Mouse (Mus musculus) kidney, adult 9 months (tissue): ENCODE measurements around the gene Skap1.
A peak's percentile ranks its signal among the peaks of the same experiment; 100 is the strongest.

Experiments used
- DNase-seq: peaks from one replicate; pipeline ENCODE4 v3.0.0; 2022

The Skap1 gene

DNA sequence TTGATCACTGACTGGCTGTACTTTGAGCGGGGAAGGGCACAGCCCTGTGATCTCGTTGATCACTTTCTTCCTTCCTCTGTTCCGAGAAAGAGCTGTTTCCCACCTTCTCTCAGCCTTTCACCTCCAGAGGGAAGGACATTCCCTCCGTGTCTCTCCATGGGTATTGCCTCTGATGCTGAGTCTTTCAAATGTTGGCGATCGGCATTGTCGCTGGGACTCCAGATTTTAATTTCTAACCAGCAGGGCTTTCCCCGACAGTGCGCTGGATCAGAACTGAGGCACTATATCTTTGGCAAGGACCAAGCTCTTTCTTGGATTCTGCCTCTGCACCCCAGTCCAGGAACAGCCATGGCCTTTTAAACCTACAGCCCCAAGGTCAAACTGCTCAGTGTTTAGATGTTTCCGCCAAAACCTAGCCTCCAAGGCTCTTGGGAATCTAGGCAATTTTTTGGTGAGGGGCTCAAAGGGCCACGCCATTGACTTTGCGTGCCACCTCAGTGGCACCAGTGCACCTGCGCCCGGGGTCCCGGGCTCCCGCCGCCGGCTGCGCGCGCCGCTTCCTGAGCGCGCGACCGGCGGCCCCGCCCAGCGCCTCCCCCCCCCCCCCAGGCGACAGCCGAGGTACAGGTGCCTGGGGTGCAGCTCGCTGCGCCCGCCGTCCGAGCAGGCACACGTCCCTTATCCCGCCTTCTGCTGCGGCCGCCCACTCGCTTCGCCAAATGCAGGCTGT is at the start of gene Skap1:
Skap1 (plus strand) TSS at position 608 of the 730 bp plus-strand sequence.
- DNase-seq: no peak

DNA sequence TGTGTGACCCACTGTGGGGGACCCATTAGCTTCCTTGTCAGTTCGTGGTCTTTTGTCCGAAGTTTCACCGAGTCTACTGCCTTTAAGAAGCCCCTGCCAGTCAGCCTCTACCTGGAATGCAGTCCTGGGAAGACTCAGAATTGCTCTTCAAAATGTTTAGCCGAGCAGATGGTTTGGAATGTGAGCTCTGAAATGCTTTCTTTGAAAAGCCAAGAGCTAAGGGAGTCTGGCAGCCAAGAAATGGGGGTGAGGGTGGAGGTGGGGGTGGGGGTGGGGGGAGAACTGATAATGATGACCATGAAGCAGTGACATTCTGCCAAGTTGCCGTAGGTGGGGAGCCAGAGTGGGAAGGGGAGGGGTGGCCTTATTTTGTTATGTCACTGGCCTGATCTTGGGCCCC is 43.3 kb upstream of the Skap1 start:
- DNase-seq: no peak

DNA sequence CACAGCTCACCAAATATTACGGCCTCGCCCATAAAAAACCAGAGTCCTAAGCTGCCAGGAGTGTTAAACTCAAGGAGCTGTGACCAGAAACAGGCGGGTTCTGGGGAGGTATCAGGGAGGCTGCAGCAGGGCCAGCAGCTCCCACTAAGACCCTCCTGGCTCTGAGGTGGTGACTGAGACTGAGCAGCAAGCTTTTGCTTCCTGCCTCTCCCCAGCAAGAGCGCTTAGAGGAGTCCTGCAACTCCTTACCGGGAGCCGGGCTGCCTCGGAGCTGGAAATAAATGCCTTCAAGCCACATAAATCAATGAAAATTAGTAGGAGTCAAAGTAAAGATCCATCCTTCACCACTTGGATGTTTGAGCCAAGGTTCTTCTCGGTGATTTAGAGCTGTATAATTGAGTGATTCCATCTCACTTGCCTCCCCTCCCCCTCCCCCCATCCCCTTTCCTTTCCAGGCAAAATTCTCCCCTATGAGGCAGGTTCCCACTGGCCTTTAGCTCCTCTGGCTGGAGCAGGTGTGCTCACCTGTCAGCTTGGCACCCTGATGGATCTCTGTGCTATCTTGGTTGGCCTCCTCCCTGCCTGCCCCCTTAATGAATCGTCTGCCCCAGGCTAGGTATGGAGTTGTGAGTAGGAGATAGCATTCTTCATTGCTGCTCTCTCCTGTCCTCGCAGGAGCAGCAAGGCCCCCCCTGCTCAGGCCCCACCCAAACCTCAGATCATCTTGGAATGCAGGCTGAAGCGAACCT is 42.7 kb upstream of the Skap1 start:
- no peak for DNase-seq

DNA sequence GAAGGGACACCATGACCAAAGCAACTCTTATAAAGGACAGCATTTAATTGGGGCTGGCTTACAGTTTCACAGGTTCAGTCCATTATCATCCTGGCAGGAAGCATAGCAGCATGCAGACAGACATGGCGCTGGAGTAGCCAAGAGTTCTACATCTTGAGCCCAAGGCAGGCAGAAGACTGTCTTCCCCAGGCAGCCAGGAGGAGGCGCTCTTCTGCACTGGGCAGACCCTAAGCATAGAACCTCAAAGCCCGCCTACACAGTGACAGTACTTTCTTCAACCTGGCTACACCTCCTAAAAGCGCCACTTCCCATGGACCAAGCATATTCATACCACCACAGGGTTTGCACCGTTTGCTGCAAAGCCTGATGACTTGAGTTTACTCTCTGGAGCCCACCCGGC is 39.2 kb upstream of the Skap1 start:
- no peak for DNase-seq

DNA sequence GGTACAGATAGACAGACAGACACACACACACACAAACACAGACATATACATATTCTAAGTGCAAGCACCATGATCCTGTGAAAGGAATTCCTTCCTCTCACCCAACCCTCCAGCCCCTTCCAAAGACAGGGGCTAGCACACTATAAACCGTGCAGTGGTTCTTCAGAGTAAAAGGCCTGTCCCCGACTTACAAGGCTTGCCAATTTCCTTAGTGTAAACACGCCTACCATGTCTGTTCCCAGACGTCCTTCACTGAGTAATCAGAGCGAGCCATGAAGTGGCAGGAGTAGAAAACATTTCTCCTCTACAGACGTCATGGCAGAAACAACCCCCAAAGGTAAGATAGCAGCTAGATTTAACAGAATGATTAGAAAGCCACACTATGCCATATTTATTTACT is 38.2 kb upstream of the Skap1 start:
- no peak for DNase-seq

DNA sequence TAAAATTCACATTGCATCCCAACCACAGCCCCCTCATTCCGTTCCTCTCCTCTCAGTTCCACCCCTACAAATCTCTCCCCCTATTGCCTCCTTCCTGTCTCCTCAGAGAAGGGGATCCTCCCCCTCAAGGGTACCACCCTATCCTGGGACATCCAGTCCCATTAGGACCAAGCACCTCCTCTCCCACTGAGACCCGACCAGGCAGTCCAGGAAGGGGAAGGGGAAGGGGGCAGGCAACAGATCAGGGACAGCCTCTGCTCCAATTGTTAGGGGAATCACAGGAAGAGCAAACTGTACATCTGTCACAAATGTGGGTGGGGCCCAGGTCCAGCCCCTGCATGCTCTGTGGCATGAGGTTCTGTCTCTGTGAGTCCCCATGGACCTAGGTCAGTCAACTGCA is 37.6 kb upstream of the Skap1 start:
- DNase-seq: no peak

DNA sequence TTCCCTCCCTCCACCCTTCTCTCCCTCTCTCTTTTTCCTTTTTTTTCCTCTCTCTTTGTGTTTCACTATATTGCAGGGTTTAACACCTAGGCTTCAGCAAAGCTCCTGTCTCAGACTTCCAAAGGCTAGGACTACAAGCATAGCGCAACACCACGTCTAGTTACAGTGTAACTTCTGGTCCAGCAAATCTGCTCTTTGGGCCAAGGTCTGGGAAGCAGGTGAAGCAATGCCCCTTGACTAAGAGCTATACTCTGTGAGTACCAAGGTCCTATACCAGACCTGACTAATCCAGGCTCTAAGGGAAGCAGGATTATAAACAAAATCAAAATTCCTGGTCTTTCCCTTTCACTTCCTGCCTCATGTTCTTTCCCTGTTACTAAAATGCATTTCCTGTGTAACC is 35.3 kb upstream of the Skap1 start:
- peak; percentile 73 for DNase-seq

DNA sequence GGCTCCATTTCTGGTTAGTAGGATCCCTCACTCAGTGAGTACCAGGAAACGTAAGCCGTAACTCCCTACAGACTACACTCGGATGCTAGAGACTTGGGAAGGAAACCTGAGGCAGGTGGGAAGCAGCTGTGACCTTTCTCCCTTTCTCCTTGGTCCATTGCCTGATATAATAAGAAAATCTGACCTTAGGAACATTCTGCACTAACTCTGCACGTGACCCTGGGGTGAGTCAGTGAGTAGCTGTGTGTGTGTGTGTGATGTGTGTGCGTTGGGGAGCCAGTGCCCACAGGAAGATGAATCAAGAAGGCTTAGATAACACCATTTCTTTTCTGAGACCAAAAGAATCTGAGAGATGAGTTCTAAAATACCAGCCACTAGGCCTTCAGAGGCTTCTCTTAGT is 34.5 kb upstream of the Skap1 start:
- no peak for DNase-seq

DNA sequence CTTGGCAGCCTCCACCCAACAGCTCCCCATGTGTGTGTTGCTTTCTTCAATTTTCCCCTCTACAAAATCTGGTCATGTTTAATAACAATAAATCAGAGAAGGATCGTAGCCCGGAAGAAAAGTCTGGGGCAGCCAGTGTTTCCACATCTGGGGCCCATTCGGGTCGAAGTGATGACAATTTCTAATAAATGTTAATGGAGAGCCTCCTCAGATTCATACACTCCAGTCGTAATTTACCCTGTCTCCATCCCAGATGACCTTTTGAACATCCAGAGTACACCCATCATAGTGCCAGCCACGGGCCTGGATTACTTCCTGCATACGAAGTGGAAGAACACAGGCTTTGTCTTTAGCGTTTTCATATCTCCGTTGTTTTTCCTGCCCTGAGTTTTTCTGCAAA is 32.5 kb upstream of the Skap1 start:
- DNase-seq: no peak

DNA sequence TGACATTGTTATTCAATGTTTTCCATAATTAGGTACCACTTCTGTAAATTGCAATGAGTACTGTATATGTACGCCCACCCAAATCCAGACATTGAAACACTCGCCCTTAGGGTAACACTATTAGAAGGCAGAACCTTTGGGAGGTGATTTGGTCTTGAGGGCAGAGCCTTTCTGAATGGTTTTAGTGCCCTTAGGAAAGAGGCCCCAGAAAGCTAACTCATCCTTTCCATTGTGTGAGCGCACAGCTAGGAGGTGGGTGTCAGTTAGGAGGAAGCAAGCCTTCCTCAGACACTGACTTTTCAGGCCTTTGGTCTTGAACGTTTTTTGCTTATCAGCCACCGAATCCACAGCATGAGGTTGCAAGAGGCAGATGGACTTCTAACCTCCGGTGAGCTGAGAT is 29.5 kb upstream of the Skap1 start:
- no peak for DNase-seq

DNA sequence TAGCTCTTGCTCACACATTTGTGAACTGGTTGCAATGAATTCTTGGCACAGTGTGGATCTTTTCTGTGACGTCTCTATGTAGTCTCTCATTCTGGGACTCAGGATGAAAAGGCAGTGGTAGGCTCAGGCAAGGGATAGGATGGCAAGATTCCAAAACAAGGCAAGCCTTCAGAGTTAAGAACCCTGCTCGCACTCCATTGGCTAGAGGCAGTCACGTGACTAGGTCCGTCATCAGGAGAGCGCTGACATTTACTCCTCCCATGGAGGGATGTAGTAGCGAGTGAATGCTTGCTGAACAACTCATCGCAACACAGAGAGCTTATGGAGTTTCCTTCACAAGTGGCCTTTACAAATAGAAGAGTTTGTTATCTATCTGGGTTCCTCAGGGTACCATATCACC is 27.9 kb upstream of the Skap1 start:
- DNase-seq: no peak

DNA sequence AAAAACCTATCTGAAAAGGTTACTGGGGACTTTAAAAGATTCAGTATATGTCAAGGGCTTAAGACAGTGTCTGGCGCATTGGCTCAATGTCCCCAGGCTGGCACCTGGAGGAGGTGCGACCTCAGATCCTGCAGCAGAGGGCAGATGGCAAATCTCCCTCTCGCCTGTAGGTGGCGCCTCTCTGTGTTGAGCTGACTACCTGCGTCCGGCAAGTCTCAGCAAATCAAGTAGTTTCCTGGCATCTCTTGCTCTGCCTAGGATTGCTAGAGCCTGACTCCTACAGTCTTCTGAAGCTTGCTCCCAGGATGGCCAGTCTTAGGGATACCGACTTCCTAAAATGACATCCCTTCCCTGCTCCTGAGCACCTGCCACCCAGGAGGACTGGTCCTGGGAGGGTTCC is 25.6 kb upstream of the Skap1 start:
- peak; percentile 71 for DNase-seq

DNA sequence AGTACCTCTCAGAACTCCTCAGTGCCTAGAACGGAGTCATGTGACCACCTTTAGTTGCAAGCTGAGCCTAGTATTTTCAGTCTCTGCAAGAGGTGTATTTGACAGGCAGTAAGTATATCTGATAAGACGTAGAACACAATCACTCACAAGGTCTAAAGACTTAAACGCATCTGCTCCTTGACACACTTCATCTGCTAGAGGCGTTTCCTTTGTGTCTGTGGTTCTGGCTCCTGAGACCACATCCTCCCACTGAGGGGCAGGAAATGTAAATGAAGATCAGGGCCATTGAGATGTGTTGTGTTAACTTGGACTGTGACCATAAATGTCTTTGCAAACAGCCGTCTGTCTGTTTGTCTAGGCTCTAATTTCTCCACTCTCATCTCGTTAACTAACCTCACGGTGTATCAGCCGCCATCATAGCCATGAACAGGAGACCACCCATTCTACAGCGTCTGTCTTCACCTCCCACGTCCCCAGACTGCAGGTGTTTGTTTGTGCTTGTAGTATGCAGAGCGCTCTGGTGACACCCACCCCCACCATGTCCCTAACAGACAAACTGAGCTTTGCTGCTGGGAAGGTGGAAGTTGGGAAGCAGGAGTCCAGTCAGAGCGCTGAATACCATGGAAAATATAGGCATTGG is 22.7 kb upstream of the Skap1 start:
- no peak for DNase-seq

DNA sequence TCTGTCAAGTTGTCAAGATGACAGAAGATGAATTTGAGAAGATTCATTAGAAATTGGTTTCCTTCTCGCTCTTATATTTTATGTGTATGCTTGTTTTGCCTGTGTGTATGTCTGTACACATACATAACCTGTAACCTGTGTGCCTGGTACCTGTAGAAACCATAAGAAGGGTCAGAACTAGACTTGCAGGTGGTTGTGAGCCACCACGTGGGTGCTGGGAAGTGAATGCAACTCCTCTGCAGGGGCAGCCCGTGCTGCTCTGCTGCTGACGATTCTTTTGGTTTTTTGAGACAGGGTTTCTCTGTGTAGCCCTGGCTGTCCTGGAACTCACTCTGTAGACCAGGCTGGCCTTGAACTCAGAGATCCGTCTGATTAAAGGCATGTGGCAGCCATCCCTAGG is 21.9 kb upstream of the Skap1 start:
- DNase-seq: no peak

DNA sequence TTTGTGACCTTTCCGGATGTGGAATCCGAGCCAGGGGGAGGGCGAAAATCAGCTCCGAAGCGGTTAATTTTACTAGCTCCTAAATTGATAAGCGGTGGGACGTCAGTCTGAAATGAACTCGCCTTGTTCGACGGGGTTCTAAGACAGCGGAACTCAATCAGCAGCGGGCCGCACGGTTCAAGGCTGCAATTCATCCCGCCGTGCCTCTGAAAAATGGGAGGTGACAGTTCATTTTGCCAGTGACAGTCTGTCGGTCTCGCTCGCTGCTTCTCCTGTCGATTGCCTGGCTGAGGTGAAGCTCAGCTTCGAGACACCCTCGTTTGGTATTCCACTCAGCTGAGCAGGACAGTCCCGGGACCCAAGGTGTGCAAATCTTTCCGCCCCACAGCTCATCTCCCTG is 16.5 kb upstream of the Skap1 start:
- DNase-seq: no peak

DNA sequence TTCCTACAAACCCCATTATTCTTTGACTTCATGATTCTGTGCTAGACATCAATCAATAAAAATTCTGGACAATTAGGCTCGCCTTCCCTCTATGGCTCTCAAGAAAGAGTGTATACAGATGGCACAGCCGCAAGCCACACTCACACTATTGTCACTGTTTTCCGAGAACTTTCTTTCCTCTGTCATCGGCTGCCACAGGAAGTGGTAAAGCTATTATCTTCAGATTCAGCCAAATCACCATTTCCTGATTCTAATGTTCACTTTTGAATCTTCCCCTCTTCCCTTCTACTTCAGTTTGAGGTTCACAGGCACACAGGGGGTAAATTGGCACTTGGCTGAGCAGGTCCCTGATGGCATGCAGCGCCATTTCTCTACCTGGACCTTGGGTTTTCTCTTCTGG is 9.3 kb upstream of the Skap1 start:
- no peak for DNase-seq

DNA sequence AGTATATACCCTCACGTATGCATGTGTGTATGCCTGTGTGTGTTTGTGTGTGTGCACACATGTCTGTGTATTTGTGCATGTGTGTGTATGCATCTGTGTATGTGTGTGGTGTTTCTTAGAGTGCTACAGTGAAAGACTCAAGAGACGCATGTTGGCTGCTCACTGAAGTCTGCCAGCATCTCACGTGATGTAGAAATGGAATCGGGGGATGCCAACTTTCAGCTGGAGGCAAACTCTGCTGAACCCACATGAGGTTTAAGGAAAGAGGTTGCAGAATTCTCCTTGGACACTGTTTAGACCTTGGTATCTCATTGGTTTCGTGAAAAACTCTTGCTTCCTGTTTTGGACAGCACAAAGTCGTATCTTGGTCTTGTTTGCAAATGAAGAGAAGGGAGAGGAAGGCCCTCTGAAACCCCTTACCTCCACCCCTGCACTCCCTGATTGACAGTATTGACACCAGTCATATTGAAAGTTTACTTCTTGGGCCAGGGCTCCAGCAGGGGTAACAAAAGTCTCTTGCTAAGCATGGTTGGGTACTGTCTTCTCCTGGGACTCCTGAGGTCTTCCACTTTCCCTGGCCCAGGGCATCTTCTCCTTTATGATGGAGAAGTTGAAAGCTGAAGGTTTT is 8.6 kb upstream of the Skap1 start:
- no peak for DNase-seq

DNA sequence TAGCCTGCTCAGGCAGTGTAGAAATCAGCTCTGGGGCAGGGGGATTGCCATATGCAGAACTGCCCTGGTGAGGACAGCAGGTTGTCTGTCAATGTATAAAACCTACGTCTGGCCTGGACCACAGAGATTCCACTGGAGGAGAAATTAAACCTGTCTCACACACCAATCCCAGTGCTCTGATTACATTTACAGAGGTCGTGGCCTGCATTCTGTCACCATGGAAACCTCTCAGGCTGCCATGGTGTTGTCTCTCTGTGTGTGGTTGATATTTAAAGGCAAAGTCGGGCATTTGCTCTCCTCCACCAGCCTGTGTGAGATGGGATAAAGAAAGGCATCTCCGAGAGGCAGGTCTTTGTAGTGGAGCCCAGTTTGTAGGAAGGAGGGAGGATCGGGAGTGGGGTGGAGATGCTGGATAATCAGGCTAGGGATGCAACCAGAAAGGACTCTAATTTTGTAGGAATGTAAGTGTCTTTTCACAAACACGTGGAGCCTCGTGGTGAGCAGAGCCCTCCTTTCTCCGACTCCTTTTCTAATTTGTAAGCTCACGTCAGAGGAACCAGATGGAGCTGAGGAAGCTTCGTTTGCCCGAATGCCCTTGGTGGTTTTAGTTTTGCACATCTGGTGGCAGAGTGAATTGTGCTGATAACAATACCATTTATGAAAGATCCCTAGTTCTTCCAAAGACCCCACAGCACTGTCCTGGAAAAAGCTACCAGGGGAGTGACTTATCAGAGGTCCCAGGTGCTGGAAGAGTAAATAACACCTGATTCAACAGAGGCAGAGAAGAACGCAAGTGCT is 7.7 kb upstream of the Skap1 start:
- no peak for DNase-seq

DNA sequence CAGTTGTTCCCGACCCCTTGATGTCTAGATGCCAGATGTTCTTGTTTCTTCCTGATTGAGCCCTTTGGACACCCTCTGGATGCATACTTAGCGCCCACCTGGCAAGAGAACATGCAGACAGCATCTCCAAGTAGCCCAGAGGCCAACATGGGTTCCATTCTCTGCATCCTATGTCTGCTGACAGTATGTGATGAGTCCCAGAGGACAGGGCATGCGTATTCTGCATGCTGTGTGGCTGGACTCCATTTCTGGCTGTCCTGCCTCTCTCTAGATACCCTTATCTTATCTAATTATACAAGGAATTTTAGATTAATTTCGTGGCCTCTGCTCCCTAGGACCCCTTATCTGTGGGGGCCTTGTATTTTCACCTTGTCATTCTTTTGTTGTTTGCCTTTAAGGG is 2.6 kb upstream of the Skap1 start:
- no peak for DNase-seq

DNA sequence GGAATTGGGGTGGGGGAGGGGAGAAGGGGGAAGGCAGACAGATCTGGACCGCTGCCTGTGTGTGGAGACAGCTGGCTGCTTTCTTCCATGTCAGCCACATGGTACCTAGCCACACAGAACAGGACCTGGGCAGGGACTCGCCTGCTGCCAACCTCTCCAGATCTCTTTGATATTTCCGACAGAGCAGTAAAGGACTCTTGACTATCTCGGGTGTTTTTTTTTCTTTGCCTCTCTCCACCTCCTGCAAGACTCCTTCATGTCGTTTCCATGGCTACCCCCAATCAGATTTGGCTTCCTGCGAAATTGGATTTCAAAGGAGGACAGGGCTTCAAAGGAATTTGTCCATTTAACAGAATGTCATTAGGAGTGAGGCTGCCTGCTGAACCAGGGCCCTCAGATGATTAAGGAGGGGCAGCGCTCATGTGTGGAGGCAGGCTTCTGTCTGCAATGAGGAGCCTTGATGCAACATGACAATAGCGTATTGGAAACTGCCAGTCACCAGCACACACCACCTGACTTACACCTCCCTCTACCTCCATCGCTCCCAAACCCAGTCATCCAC is 2.1 kb upstream of the Skap1 start:
- no peak for DNase-seq

DNA sequence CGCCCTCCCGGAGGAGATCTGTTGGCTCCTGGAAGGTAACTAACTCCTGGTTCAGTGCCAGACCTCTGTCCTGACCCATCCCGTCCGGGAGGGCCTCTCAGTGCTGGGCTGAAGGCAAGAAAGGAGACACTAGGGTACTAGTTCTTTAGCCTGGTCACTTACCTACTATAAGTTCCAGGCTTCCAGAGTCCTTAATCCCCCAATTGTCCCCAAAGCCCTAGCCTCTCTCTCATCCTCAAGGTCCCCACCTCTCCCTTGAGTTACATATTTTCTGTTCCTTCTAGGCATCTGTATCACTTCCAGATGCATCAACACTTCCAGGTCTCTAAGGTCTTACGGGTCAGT is 295 bp downstream of the Skap1 start:
- DNase-seq: peak; percentile 8

DNA sequence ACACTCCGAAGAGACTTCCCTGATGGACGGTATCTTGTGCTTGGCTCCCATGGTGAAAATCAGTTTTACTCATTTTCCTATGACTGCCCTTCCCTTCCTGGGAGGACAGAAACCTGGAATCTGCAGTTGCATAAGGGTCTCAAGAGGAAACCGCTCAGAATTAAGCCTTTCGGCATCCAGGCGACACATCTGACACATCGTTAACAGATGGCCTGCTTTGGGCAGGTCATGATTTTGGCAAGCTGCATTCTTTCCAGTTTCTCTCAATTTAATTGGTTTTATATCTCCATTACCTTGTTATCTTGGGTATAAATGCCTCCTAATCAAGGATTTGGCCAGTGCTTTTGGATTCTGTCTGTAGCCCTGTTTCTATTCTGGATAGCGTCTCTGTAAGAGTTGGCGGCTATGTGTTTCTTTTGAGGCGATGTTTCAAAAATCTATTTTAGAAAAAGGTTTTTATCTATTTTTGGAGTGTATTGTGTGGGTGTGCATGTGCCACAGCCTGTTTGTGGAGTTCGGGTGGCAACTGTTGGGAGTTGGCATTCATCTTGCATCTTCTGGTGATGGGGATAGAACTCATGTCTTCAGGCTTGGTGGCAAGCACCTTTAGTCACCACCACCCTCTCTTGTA is 1.1 kb downstream of the Skap1 start:
- no peak for DNase-seq
